Mouse (Mus musculus) midbrain, embryonic 12.5 days (tissue): Measurements from ENCODE around the gene Ky. TPM values are rescaled to one million over a fixed set of nuclear protein-coding genes. Genes with fewer than 3 reads are reported as not detected.

Experiments used
- ATAC-seq: fragments of 200-750 bp; cut with Nextera tagmentation; 2 replicates; pipeline ENCODE4 v1.8.0; 2017; ENCODE audit warnings: low read depth, moderate TSS enrichment, moderate library complexity; ENCODE audit not compliant: low FRiP score
- H3K27ac ChIP-seq: fragments of 300-500 bp; sonication (generic); replicated peaks from 2 replicates; pipeline ENCODE4 v1.5.1; 2016; ENCODE audit warnings: mild to moderate bottlenecking
- H3K27me3 ChIP-seq: fragments of 300-500 bp; sonication (generic); 2 replicates; pipeline ENCODE4 v1.6.1; 2016; ENCODE audit warnings: mild to moderate bottlenecking
- H3K36me3 ChIP-seq: fragments of 300-500 bp; sonication (generic); 2 replicates; pipeline ENCODE4 v1.6.1; 2016
- H3K4me1 ChIP-seq: fragments of 300-500 bp; sonication (generic); 2 replicates; pipeline ENCODE4 v1.6.1; 2016
- H3K4me2 ChIP-seq: fragments of 300-500 bp; sonication (generic); replicated peaks from 2 replicates; pipeline ENCODE4 v1.6.1; 2016; ENCODE audit warnings: mild to moderate bottlenecking, moderate library complexity
- H3K4me3 ChIP-seq: fragments of 300-500 bp; sonication (generic); 2 replicates; pipeline ENCODE4 v1.5.1; 2016; ENCODE audit warnings: mild to moderate bottlenecking
- H3K9ac ChIP-seq: fragments of 300-500 bp; sonication (generic); replicated peaks from 2 replicates; pipeline ENCODE4 v1.6.1; 2016; ENCODE audit warnings: mild to moderate bottlenecking, moderate library complexity
- H3K9me3 ChIP-seq: fragments of 300-500 bp; sonication (generic); 2 replicates; pipeline ENCODE4 v1.6.1; 2016; ENCODE audit warnings: mild to moderate bottlenecking
- WGBS: fragments of 180-500 bp; shearing (Covaris S2); methylation state at CpG from one replicate; pipeline ENCODE4 v1.1.7; 2016; 5-methylcytosine and 5-hydroxymethylcytosine counted together
- polyA plus RNA-seq: library from polyadenylated mRNA; unstranded; fragments of >200 nt; fragmentation: Nextera tagmentation; extraction: Ambion mirVana; gene quantifications from 2 replicates; pipeline ENCODE4 v1.2.1, GENCODE M21; 2016

Ky gene
- polyA plus RNA-seq, 1 experiment from 2014 or later, result 0.61 TPM

GRCm38 (mm10) chr9:102577480-102577879 lies 71.9 kb downstream of the Ky start:
- WGBS, result 84% methylated on average over 5 of the region's 5 CpGs
- Histone ChIP-seq H3K36me3 (no peaks in the 10 kb centered on the region), H3K27me3 (no peaks in the 10 kb centered on the region), H3K4me2 (no peak overlapping the region), H3K4me1 (peaks cover 7% of the 10 kb centered on the region; the same call in 1 of the 2 replicates), H3K4me3 (no peak overlapping the region), H3K27ac (no peak overlapping the region), H3K9me3 (no peaks in the 10 kb centered on the region), H3K9ac (no peak overlapping the region)
- ATAC-seq, result no peak

- Histone ChIP-seq H3K4me2 (no peak overlapping the region), H3K4me3 (no peak overlapping the region)
- 84% methylated on average over 12 of the region's 12 CpGs for WGBS
These were observed 76.4 kb downstream of the Ky start for GRCm38 (mm10) chr9:102581921-102582469.

GRCm38 (mm10) chr9:102587347-102587746 lies 81.8 kb downstream of the Ky start:
- 85% methylated on average over 5 of the region's 5 CpGs for WGBS
- H3K4me2 ChIP-seq, result no peak overlapping the region
- H3K9me3 ChIP-seq, result no peaks in the 10 kb centered on the region
- no peak overlapping the region for H3K27ac ChIP-seq
- no peak for ATAC-seq
- peaks cover 32% of the 10 kb centered on the region for H3K36me3 ChIP-seq
- no peak overlapping the region for H3K4me3 ChIP-seq
- no peak overlapping the region for H3K9ac ChIP-seq
- H3K4me1 ChIP-seq, result no peaks in the 10 kb centered on the region
- H3K27me3 ChIP-seq, result no peaks in the 10 kb centered on the region

More at GRCm38 (mm10) chr9:102581921-102582469, 76.4 kb downstream of the Ky start:
- no peak overlapping the region for H3K9ac ChIP-seq
- H3K27ac ChIP-seq, result no peak overlapping the region
- H3K27me3 ChIP-seq, result no peaks in the 10 kb centered on the region
- no peaks in the 10 kb centered on the region for H3K4me1 ChIP-seq
- H3K36me3 ChIP-seq, result peaks cover 25% of the 10 kb centered on the region
- ATAC-seq, result no peak
- no peaks in the 10 kb centered on the region for H3K9me3 ChIP-seq

GRCm38 (mm10) chr9:102594667-102595393 lies 89.3 kb downstream of the Ky start:
- H3K27ac ChIP-seq, result no peak overlapping the region
- H3K27me3 ChIP-seq, result no peaks in the 10 kb centered on the region
- peaks cover 5% of the 10 kb centered on the region; the same call in 1 of the 2 replicates for H3K4me1 ChIP-seq
- no peak overlapping the region for H3K9ac ChIP-seq
- no peak for ATAC-seq
- 47% methylated on average over 6 of the region's 6 CpGs for WGBS
- H3K9me3 ChIP-seq, result no peaks in the 10 kb centered on the region
- H3K4me3 ChIP-seq, result no peak overlapping the region
- H3K4me2 ChIP-seq, result no peak overlapping the region
- H3K36me3 ChIP-seq, result peaks cover 39% of the 10 kb centered on the region

Other genes starting within 250 kb of the Ky start
- 29.9 and 36.7 TPM in 2 replicates for gene Ephb1, start 151.1 kb upstream of the Ky start, polyA plus RNA-seq
- gene Anapc13, start 120.5 kb downstream of the Ky start, polyA plus RNA-seq, result 194 and 214 TPM in 2 replicates
- gene Cep63, start 120.8 kb downstream of the Ky start, polyA plus RNA-seq, result 62.6 and 66.3 TPM in 2 replicates
- 108 and 114 TPM in 2 replicates for gene Amotl2, start 210.9 kb downstream of the Ky start, polyA plus RNA-seq